Mouse (Mus musculus): ENCODE measurements around the gene Ocln.
"Not testable (repeated sequence)": the region's sequence is repeated elsewhere in the genome, so short reads cannot be mapped to it uniquely, and the experiment has no call there.

Gene Ocln

GRCm38 (mm10) chr13:100491623-100492022, 60.9 kb downstream of the Ocln start:
- DNase-seq, result no peak

- DNase-seq, result peak; percentile 21
These were observed 62.1 kb downstream of the Ocln start for GRCm38 (mm10) chr13:100490424-100490823.

GRCm38 (mm10) chr13:100483610-100484009, 68.9 kb downstream of the Ocln start:
- no peak for DNase-seq

GRCm38 (mm10) chr13:100463527-100464222, 88.8 kb downstream of the Ocln start:
- no peak for DNase-seq

GRCm38 (mm10) chr13:100461336-100461735, 91.2 kb downstream of the Ocln start:
- DNase-seq, result no peak

GRCm38 (mm10) chr13:100452415-100453127, 99.9 kb downstream of the Ocln start, which contains the start of gene Naip1:
TSS of gene Naip1 (minus strand) at chr13:100452869.
- DNase-seq, result not testable (repeated sequence)

- no peak for DNase-seq
These were observed 103.0 kb downstream of the Ocln start for GRCm38 (mm10) chr13:100449495-100449894.
